Mouse (Mus musculus): Measurements from ENCODE around the gene Vac14.

GRCm38 (mm10) chr8:110751490-110751889, 133.1 kb downstream of the Vac14 start:
- TF ChIP-seq CTCF (IDR thresholded peaks at IDR 0.05; ENCODE audit: extremely low read depth, insufficient read depth, insufficient read length, insufficient replicate concordance) (no peak), POLR2A (IDR thresholded peaks at IDR 0.05; ENCODE audit: low read depth, low read length) (no peak)
